ENCODE assay signal across 16 mouse cellular contexts in genomic region chr7:64060582-64060981, GRCm38 (mm10).
DNase-seq lines count a peak whose midpoint lies in the region; ATAC-seq and TF ChIP-seq lines count a peak whose summit lies in the region.
"Had no signal": no experiment of that assay in that cellular context is flagged by ENCODE, and none has a peak within 500 bp of the region (broad histone marks: within the 10 kb centered on the region; RNA-seq: fewer than 3 reads in every experiment).

No protein-coding gene starts in this region.

- H3K9ac ChIP-seq in midbrain, embryonic 11.5 days (ENCODE audit: low read length), result no peak overlapping the region
- H3K9ac ChIP-seq in midbrain, postnatal 0 days (replicated peaks; ENCODE audit: low read length, poor library complexity, severe bottlenecking), result no peak overlapping the region
- H3K9ac ChIP-seq: embryonic facial prominence, embryonic 13.5 days; embryonic facial prominence, embryonic 15.5 days; forebrain, embryonic 12.5 days had no signal

- H3K4me2 ChIP-seq in midbrain, embryonic 11.5 days, result no peak overlapping the region
- no peak overlapping the region for H3K4me2 ChIP-seq in midbrain, postnatal 0 days (ENCODE audit: low read depth, low read length, poor library complexity, severe bottlenecking)
- H3K4me2 ChIP-seq: embryonic facial prominence, embryonic 13.5 days; embryonic facial prominence, embryonic 15.5 days; forebrain, embryonic 12.5 days had no signal

- 90% methylated on average over 1 of the region's 1 CpGs for WGBS in midbrain, embryonic 11.5 days
- WGBS in midbrain, postnatal 0 days, result 90% methylated on average over 1 of the region's 1 CpGs
- WGBS in macrophage (ENCODE audit: missing documents), result 100% methylated on average over 1 of the region's 1 CpGs

- no peaks in the 10 kb centered on the region for H3K9me3 ChIP-seq in midbrain, embryonic 11.5 days (ENCODE audit: control insufficient read depth, low read length)
- H3K9me3 ChIP-seq in midbrain, postnatal 0 days (ENCODE audit: low read length), result no peaks in the 10 kb centered on the region
- H3K9me3 ChIP-seq: embryonic facial prominence, embryonic 13.5 days; embryonic facial prominence, embryonic 15.5 days; forebrain, embryonic 10.5 days; forebrain, embryonic 12.5 days; G1E had no signal

- H3K36me3 ChIP-seq in midbrain, embryonic 11.5 days (ENCODE audit: control insufficient read depth, insufficient read depth, low read length), result no peaks in the 10 kb centered on the region
- H3K36me3 ChIP-seq in midbrain, postnatal 0 days (ENCODE audit: insufficient read depth, low read length), result no peaks in the 10 kb centered on the region
- no peaks in the 10 kb centered on the region for H3K36me3 ChIP-seq in macrophage (ENCODE audit: inconsistent target)
- H3K36me3 ChIP-seq: embryonic facial prominence, embryonic 13.5 days; embryonic facial prominence, embryonic 15.5 days; forebrain, embryonic 10.5 days; forebrain, embryonic 12.5 days; G1E had no signal

- POLR2A ChIA-PET in Patski (lab: Charles Lee), result no interaction called here

- no peaks in the 10 kb centered on the region for H3K79me2 ChIP-seq in macrophage (ENCODE audit: inconsistent target)

- no peak overlapping the region for H3K4me3 ChIP-seq in midbrain, embryonic 11.5 days (ENCODE audit: low read depth, low read length)
- no peak overlapping the region for H3K4me3 ChIP-seq in midbrain, postnatal 0 days (ENCODE audit: low read depth, low read length)
- H3K4me3 ChIP-seq in macrophage (ENCODE audit: inconsistent target), result no peak overlapping the region
- H3K4me3 ChIP-seq: embryonic facial prominence, embryonic 13.5 days; embryonic facial prominence, embryonic 15.5 days; erythroblast, embryonic 14.5 days; forebrain, embryonic 10.5 days; forebrain, embryonic 12.5 days had no signal

- TF ChIP-seq CTCF in midbrain, postnatal 0 days (IDR thresholded peaks at IDR 0.05), result no peak
- TF ChIP-seq CTCF in Patski (IDR thresholded peaks at IDR 0.05), result no peak

- CTCF ChIA-PET in Patski (lab: Charles Lee), result no interaction called here

- peak; percentile 53 for DNase-seq in midbrain, embryonic 11.5 days (ENCODE audit: low spot score, missing footprints)
- no peak for DNase-seq in midbrain, postnatal 0 days (ENCODE audit: low spot score)
- peak; percentile 64 for DNase-seq in Patski (ENCODE audit: low read depth, low spot score)
- DNase-seq in adrenal gland, adult 2 months, result no peak
- DNase-seq in cerebellum, adult 11 months, result no peak
- DNase-seq: cerebellum, adult 8-10 months had no signal

- ATAC-seq in midbrain, embryonic 11.5 days (ENCODE audit: low FRiP score), result no peak
- no peak for ATAC-seq in midbrain, postnatal 0 days (ENCODE audit: low FRiP score)
- ATAC-seq in Patski, result peak; percentile 32
- ATAC-seq: forebrain, embryonic 14.5 days; forebrain, embryonic 16.5 days had no signal

- H3K4me1 ChIP-seq in midbrain, embryonic 11.5 days (ENCODE audit: control insufficient read depth, insufficient read depth, low read length), result no peaks in the 10 kb centered on the region
- no peaks in the 10 kb centered on the region for H3K4me1 ChIP-seq in midbrain, postnatal 0 days (ENCODE audit: insufficient read depth, low read length)
- H3K4me1 ChIP-seq: forebrain, embryonic 12.5 days had no signal

- no peaks in the 10 kb centered on the region for H3K27me3 ChIP-seq in midbrain, embryonic 11.5 days (ENCODE audit: control insufficient read depth, insufficient read depth, low read length)
- no peaks in the 10 kb centered on the region for H3K27me3 ChIP-seq in midbrain, postnatal 0 days (ENCODE audit: insufficient read depth, low read length)
- H3K27me3 ChIP-seq in Patski, result no peaks in the 10 kb centered on the region
- H3K27me3 ChIP-seq: CH12.LX; embryonic facial prominence, embryonic 13.5 days; embryonic facial prominence, embryonic 15.5 days; forebrain, embryonic 12.5 days had no signal

- H3K27ac ChIP-seq in midbrain, embryonic 11.5 days (ENCODE audit: low read depth, low read length), result no peak overlapping the region
- no peak overlapping the region for H3K27ac ChIP-seq in midbrain, postnatal 0 days (ENCODE audit: low read depth, low read length)
- peak overlapping the region; percentile 71 for H3K27ac ChIP-seq in macrophage
- H3K27ac ChIP-seq: embryonic facial prominence, embryonic 13.5 days; embryonic facial prominence, embryonic 15.5 days; forebrain, embryonic 10.5 days; forebrain, embryonic 12.5 days had no signal

- in situ Hi-C loops in Patski (cut with MboI; ENCODE audit: low pct_unique_long_range_greater_than_20kb), result loop anchor here (5.0 to 25.0 kb wide), 6 partner anchors 94 to 952 kb away; partner anchors contain the start of genes E030018B13Rik and Trpm1

Comparison
In these comparisons a context has a peak if more than half of its experiments do, and no peak if none do; other contexts are left out.
1. DNase-seq: peak in midbrain, embryonic 11.5 days (single experiment) and Patski (single experiment); none in midbrain, postnatal 0 days (single experiment), adrenal gland, adult 2 months (single experiment) and cerebellum, adult 11 months (single experiment).